Mouse (Mus musculus) heart, embryonic 11.5 days (tissue): ENCODE measurements around the gene Sytl1. TPM values are rescaled to one million over a fixed set of nuclear protein-coding genes. Genes with fewer than 3 reads are reported as not detected.
A peak's percentile ranks its signal among the peaks of the same experiment; 100 is the strongest.

Source experiments
- ATAC-seq: fragments of 200-750 bp; cut with Nextera tagmentation; replicated peaks from 2 replicates; pipeline ENCODE4 v1.8.0; 2017; ENCODE audit warnings: moderate library complexity; ENCODE audit not compliant: insufficient number of reproducible peaks, low FRiP score, low TSS enrichment
- H3K27ac ChIP-seq: fragments of 300-500 bp; sonication (generic); 2 replicates; pipeline ENCODE4 v1.5.1; 2014; ENCODE audit warnings: mild to moderate bottlenecking, low read depth, low read length
- H3K27me3 ChIP-seq: fragments of 300-500 bp; sonication (generic); 2 replicates; pipeline ENCODE4 v1.6.1; 2014; ENCODE audit warnings: mild to moderate bottlenecking, low read length, mixed read lengths; ENCODE audit not compliant: control insufficient read depth, insufficient read depth
- H3K36me3 ChIP-seq: fragments of 300-500 bp; sonication (generic); 2 replicates; pipeline ENCODE4 v1.6.1; 2014; ENCODE audit warnings: mild to moderate bottlenecking, low read length, moderate library complexity, mixed read lengths; ENCODE audit not compliant: control insufficient read depth, insufficient read depth
- H3K4me1 ChIP-seq: fragments of 300-500 bp; sonication (generic); 2 replicates; pipeline ENCODE4 v1.6.1; 2014; ENCODE audit warnings: low read length; ENCODE audit not compliant: control insufficient read depth, insufficient read depth
- H3K4me2 ChIP-seq: fragments of 300-500 bp; sonication (generic); 2 replicates; pipeline ENCODE4 v1.6.1; 2014; ENCODE audit warnings: mild to moderate bottlenecking, moderate library complexity
- H3K4me3 ChIP-seq: fragments of 300-500 bp; sonication (generic); 2 replicates; pipeline ENCODE4 v1.5.1; 2014; ENCODE audit warnings: low read depth, low read length
- H3K9ac ChIP-seq: fragments of 300-500 bp; sonication (generic); 2 replicates; pipeline ENCODE4 v1.6.1; 2014; ENCODE audit warnings: mild to moderate bottlenecking, low read depth, low read length, moderate library complexity
- H3K9me3 ChIP-seq: fragments of 300-500 bp; sonication (generic); replicated peaks from 2 replicates; pipeline ENCODE4 v1.6.1; 2016; ENCODE audit warnings: low read length; ENCODE audit not compliant: control insufficient read depth
- WGBS: fragments of 180-500 bp; shearing (Covaris S2); extraction: QIAGEN DNeasy Blood & Tissue Kit; methylation state at CpG from one replicate; pipeline ENCODE4 v1.1.7; 2014; ENCODE audit not compliant: insufficient replicate concordance; 5-methylcytosine and 5-hydroxymethylcytosine counted together
- polyA plus RNA-seq: library from polyadenylated mRNA; unstranded; fragments of >200 nt; fragmentation: Nextera tagmentation; extraction: Ambion mirVana; gene quantifications from 2 replicates; pipeline ENCODE4 v1.2.1, GENCODE M21; 2014

Sytl1 gene
- polyA plus RNA-seq, 1 experiment from 2014 or later: 0.42 TPM

GRCm38 (mm10) chr4:133221701-133222100 lies 41.2 kb downstream of the Sytl1 start:
- no peak for ATAC-seq
- H3K27me3 ChIP-seq: peaks cover 35% of the 10 kb centered on the region
- 72% methylated on average over 8 of the region's 8 CpGs for WGBS

GRCm38 (mm10) chr4:133220656-133221055 lies 42.3 kb downstream of the Sytl1 start:
- Histone ChIP-seq H3K27me3 (peaks cover 35% of the 10 kb centered on the region), H3K4me1 (peaks cover 4% of the 10 kb centered on the region; the same call in 1 of the 2 replicates), H3K9ac (peak overlapping the region; percentile 47; the same call in 1 of the 2 replicates), H3K4me2 (peak overlapping the region; percentile 74), H3K4me3 (peak overlapping the region; percentile 35), H3K27ac (no peak overlapping the region), H3K36me3 (no peaks in the 10 kb centered on the region), H3K9me3 (no peaks in the 10 kb centered on the region)
- WGBS: 1% methylated on average over 25 of the region's 25 CpGs
- no peak for ATAC-seq

More at GRCm38 (mm10) chr4:133221701-133222100, 41.2 kb downstream of the Sytl1 start:
- no peaks in the 10 kb centered on the region for H3K9me3 ChIP-seq
- H3K4me1 ChIP-seq: peaks cover 4% of the 10 kb centered on the region; the same call in 1 of the 2 replicates
- no peak overlapping the region for H3K9ac ChIP-seq
- no peak overlapping the region for H3K4me3 ChIP-seq
- H3K4me2 ChIP-seq: no peak overlapping the region
- no peak overlapping the region for H3K27ac ChIP-seq
- H3K36me3 ChIP-seq: no peaks in the 10 kb centered on the region

- 88% methylated on average over 3 of the region's 3 CpGs for WGBS
- peaks cover 4% of the 10 kb centered on the region; the same call in 1 of the 2 replicates for H3K4me1 ChIP-seq
- no peak overlapping the region for H3K4me3 ChIP-seq
- no peak overlapping the region for H3K27ac ChIP-seq
- no peak for ATAC-seq
- no peaks in the 10 kb centered on the region for H3K36me3 ChIP-seq
- H3K9ac ChIP-seq: no peak overlapping the region
- peaks cover 37% of the 10 kb centered on the region for H3K27me3 ChIP-seq
- no peak overlapping the region for H3K4me2 ChIP-seq
- H3K9me3 ChIP-seq: no peaks in the 10 kb centered on the region
These were observed 44.2 kb downstream of the Sytl1 start for GRCm38 (mm10) chr4:133218745-133219144.

GRCm38 (mm10) chr4:133217641-133218040 lies 45.3 kb downstream of the Sytl1 start:
- Histone ChIP-seq H3K4me1 (peaks cover 14% of the 10 kb centered on the region), H3K27me3 (peaks cover 44% of the 10 kb centered on the region), H3K4me2 (no peak overlapping the region), H3K9me3 (no peaks in the 10 kb centered on the region), H3K27ac (no peak overlapping the region), H3K9ac (no peak overlapping the region), H3K4me3 (no peak overlapping the region), H3K36me3 (no peaks in the 10 kb centered on the region)
- 5% methylated on average over 5 of the region's 5 CpGs for WGBS
- ATAC-seq: no peak

GRCm38 (mm10) chr4:133213661-133214060 lies 49.3 kb downstream of the Sytl1 start:
- no peak for ATAC-seq
- Histone ChIP-seq H3K27me3 (peaks cover 40% of the 10 kb centered on the region), H3K4me1 (peaks cover 10% of the 10 kb centered on the region), H3K27ac (no peak overlapping the region), H3K9ac (no peak overlapping the region), H3K4me3 (no peak overlapping the region; the same call in 1 of the 2 replicates), H3K4me2 (peak overlapping the region; percentile 87), H3K9me3 (no peaks in the 10 kb centered on the region), H3K36me3 (no peaks in the 10 kb centered on the region)
- WGBS: 10% methylated on average over 10 of the region's 10 CpGs

- ATAC-seq: no peak
These were observed 49.7 kb downstream of the Sytl1 start for GRCm38 (mm10) chr4:133213268-133213590.

GRCm38 (mm10) chr4:133212562-133213267 lies 50.2 kb downstream of the Sytl1 start:
- peak; percentile 80 for ATAC-seq
- Histone ChIP-seq H3K27me3 (peaks cover 40% of the 10 kb centered on the region), H3K4me1 (peaks cover 10% of the 10 kb centered on the region), H3K9ac (peak overlapping the region; percentile 65), H3K4me3 (peak overlapping the region; percentile 62), H3K27ac (no peak overlapping the region), H3K36me3 (no peaks in the 10 kb centered on the region), H3K9me3 (no peaks in the 10 kb centered on the region), H3K4me2 (peak overlapping the region; percentile 87)
- WGBS: 2% methylated on average over 44 of the region's 44 CpGs

More at GRCm38 (mm10) chr4:133213268-133213590, 49.7 kb downstream of the Sytl1 start:
- Histone ChIP-seq H3K27ac (no peak overlapping the region), H3K36me3 (no peaks in the 10 kb centered on the region), H3K9me3 (no peaks in the 10 kb centered on the region), H3K27me3 (peaks cover 40% of the 10 kb centered on the region), H3K4me3 (peak overlapping the region; percentile 62), H3K4me1 (peaks cover 10% of the 10 kb centered on the region), H3K4me2 (peak overlapping the region; percentile 87), H3K9ac (no peak overlapping the region)
- WGBS: 2% methylated on average over 9 of the region's 9 CpGs

- peak within 1 kb of the TSS; percentile 87 for H3K4me2 ChIP-seq
- H3K9me3 ChIP-seq: no peaks in the 10 kb centered on the region
- peaks cover 40% of the 10 kb centered on the region for H3K27me3 ChIP-seq
- H3K4me1 ChIP-seq: peaks cover 10% of the 10 kb centered on the region
- ATAC-seq: peak; percentile 15
- WGBS: 2% methylated on average over 52 of the region's 52 CpGs
- H3K9ac ChIP-seq: peak within 1 kb of the TSS; percentile 65
- H3K4me3 ChIP-seq: peak within 1 kb of the TSS; percentile 62
- no peaks in the 10 kb centered on the region for H3K36me3 ChIP-seq
- no peak within 1 kb of the TSS for H3K27ac ChIP-seq
These were observed 51.0 kb downstream of the Sytl1 start, which contains the start of the genes Cd164l2 and Gpr3 for GRCm38 (mm10) chr4:133211751-133212561. TSS of gene Cd164l2 (plus strand) at chr4:133212131. TSS of gene Gpr3 (minus strand) at chr4:133212536.
